Mouse (Mus musculus): ENCODE measurements around the gene Tmem30a.

Gene Tmem30a

DNA sequence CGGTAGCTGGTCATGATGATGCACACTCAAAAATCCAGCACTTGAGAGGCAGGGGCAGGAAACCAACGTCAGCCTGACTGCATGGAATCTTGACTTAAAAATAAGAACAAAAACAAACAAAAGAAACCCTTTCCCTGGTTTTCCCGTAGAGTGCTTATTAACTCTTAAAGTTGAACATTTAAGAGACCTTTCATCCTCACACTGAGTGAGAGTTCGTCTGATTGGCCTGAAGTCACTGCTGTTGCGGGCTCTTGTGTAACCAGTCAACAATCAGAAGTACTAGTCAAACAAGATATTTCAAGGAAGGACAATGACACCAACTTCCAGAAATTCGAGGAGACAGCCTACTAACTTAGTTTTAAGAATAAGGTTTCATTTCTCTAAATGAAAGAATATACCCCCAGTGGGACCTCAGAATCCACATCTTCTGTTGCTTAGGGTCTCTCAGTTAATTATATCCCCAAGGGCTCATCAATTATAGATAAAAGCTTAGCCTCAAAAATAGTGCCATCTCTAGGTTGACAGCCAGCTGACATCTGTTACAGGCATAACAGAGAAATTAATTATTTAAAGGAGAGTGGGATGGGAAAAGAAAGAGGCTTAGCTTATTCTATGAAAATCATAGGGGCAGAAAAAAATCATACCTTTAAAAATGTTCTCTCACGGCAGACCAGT, 3.3 kb upstream of the Tmem30a start:
- in situ Hi-C loops (cut with MboI): no loop called here

DNA sequence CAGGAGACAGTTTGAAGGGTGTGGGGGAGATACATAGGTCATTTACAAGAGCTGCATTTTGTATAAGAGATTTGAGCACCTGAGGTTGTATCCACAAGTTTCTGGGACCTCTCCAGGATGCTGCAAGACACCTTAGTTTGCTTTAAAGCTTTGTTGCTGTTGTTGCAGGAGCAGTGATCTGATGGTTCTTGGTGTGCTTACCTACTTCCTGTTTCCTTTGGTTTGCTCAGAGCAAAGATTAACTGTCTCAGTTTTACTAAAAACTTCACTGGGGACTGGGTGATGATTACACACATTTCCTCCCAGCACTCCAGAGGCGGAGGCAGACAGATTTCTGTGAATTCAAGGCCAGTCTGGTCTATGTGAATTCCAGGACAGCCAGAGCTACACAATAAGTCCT, 1.8 kb upstream of the Tmem30a start:
- in situ Hi-C loops (cut with MboI): no loop called here

DNA sequence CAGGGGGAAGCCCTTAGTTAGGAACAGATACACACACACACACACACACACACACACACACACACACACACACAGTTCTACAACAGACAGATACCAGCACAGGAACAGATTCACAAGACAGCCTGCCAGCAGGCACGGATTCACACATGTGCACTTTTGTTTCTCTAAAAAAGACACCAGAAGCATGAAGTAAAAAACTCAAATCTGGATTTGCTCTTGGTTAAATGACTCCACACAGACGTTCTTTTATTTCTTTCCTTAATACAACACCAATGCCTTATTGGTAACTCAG, 7.6 kb downstream of the Tmem30a start:
- in situ Hi-C loops (cut with MboI): no loop called here

DNA sequence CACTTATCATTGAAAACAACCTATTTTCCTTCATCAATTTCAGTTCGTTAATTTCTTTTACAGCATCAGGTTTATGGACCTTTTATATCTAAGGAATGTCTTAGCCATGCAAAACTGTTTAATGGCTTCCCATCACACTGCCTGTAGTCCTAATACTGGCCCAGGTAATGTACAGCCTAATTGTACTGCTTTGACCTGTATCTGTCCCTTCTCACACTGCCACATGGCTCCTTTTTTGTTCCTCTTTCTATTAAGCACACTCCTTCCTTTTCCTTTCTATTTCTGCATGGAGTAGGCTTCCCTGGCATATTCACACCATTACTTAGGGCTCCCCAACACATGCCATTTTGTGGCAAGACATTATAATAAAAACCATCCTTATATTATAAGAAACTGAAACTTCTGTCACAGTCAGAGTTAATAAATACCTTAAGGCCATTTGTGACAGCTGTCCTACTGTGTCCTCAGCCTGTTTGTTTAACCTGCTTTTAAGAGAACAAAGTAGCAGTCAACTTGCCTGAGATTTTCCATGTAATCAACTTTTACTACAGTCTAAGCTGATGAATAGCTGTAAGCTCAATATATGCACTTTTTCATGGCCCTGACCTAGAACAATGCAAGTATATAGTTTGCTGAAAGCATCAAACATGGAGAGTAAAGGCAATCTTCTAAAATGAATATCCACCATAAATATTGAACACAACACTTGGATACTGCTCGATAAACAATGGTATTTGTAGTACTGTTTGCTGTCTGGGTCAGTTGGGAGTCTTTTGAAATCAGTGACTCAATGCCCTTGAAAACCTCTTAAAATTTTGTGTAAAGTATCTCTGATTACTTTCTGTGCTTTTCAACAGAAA, 8.1 kb downstream of the Tmem30a start:
- in situ Hi-C loops (cut with MboI): no loop called here

DNA sequence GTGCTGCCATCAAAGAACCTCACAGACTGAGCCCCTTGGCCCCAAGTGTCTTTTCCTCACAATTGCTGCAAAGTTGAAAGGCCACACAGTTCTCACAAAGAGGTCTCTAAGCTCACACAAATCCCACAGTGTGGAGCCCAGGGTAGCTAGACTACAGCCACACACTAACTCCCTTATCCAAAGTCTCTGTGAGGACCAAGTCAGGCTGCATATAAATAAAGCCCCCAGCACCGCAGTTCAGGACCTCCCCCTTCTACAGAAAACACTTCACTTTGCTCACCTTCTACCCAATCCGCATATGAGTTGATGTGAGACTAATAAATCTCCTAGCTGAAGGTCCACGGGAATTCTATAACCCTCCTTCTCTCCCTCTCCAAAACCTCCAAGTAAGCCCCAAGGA, 8.9 kb downstream of the Tmem30a start:
- in situ Hi-C loops (cut with MboI): no loop called here

DNA sequence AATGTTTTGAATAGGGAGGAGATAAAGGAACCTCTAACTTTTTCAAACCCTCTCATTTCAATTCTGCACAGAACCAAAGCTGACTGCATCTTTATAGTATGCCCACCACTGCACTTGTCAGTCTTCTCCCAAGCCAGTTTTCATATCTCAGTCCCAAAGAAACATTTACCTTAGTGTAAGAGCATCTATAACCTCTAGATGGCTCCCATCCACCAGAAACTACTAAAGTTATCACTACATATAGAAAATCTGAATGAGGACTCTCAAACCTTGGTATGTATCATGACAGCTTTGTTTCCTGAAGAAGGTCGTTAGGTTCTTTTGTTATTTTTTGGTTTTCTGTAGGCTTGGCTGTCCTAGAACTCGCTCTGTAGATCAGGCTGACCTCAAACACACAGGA, 14.0 kb downstream of the Tmem30a start:
- in situ Hi-C loops (cut with MboI): no loop called here

DNA sequence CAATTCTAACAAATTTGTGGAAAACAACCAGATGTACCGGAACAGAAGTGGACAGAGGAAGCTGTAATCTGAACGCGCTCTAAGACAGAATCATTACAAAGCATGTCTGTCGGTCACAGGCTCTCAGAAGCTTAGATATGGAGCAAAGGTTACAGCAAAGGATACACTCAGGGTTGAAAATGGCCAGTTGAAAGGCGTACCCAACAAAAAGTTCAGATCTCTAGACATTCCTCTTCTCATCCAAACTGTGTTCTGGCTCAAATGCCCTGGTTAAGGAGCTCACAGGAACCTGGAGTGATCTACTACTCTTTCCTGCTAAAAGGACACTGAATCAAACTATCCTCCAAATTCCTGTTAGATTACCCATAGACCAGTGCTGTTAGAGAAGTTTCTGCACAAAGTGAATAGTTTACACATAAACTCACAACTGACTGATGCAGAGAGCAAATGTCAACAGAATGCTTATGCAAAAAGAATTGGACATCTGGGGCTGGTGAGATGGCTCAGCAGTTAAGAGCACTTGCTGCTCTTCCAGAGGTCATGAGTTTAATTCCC, 26.2 kb downstream of the Tmem30a start:
- in situ Hi-C loops (cut with MboI): no loop called here

DNA sequence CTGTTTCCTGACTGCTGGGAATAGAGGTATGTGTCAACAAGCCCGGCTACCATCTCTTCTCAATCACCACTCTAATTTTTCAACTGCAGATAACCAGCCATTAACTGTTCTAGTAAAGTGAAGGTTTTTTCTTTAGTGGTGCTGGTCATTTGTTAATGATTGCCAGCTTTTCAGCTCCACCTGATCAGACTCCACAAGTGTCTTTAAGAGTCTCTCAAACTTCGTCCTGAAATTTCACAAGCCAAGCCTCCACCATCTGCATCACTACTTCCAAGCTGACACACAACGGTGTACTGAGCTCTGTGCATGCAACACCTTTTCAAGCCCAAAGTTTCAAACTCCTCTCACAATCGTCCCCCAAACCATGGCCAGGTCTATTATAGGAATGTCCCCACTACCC, 28.0 kb downstream of the Tmem30a start:
- in situ Hi-C loops (cut with MboI): no loop called here

DNA sequence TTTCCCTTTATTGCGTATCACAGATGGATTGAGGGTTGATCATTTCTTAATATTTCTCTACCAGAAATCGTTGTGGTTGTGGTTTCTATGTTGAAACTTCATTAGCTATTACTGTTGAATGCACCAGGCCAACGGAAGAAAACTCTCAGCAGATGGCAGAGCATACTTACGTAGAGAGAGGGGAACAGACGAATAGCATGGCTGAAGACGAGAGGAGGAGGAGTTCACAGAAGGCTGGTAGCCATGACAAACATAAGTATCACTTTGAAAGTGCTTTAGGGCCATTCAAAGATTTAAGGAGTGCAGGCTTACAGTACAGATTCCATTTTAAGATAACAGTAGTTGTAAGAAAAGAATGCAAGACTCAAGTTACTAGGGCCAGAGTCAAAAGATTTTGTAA, 30.8 kb downstream of the Tmem30a start:
- in situ Hi-C loops (cut with MboI): no loop called here

DNA sequence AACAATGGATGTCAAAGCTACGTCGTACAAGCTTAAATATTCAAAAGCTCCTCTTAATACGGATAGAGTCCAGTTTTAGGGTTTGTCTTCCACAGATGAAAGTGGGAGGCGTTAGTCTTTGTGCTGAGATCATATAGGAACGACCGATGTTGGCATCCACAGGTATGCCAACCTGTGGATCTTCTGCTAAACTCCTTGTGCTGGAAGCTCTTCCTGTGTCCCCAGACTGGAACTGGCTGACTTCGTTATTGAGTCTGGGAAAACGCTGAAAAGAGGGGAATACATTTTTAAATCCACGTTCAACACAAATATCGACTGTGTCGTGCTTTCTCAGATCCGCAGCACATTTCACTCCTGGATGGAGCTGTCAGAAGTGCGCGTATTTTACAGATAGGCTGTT, 33.2 kb downstream of the Tmem30a start:
- in situ Hi-C loops (cut with MboI): no loop called here

DNA sequence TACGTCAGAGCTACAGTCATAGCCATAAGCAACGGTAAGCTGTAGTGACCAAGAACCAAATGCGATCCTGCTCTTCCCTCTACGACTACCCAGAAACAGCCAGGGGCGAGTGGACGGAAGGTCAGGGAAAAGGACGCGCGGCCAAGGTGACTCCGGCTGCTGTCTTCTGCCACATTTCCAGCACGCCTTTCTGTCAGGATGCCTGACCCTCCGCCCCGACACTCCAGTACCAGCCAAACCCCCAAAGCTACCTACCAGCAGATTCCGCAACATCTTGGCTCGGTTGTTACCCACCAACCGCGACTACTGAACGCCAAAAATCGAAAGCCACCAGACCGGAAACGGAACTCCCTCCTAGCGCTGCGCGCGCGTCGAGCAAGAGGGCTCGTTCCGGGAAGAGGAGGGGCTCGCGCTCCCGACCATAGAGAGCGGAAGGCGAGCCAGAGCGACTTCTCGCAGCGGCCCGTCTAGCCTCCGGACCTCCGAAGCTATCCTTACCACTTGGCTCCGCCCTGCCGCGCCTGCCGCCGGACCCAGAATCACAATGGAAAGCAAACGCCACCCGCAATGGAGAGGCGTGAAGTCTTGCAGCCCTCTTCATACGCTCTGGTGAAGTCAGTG, 33.8 kb downstream of the Tmem30a start, which contains the start of gene Cox7a2:
Cox7a2 (minus strand) TSS at position 494 of the 621 bp plus-strand sequence.
- in situ Hi-C loops (cut with MboI): no loop called here

DNA sequence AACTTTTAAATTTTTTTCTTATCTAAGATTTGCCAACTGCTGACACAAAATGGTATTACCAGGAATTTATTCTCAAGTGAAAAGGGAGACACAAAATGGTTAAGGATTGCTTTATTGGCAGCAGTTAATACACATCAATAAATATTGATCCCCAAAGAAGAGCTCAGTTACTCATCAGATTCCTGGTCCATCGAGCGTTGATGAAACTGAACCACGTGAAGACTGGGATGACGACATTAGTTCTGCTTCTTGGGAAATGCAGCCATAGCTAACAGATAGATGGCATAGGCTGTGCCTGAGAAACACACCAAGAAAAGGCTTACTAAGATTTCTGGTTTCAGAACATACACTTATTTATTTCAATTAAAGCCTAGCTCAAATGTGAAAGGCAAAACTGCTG, 38.0 kb downstream of the Tmem30a start:
- in situ Hi-C loops (cut with MboI): no loop called here

DNA sequence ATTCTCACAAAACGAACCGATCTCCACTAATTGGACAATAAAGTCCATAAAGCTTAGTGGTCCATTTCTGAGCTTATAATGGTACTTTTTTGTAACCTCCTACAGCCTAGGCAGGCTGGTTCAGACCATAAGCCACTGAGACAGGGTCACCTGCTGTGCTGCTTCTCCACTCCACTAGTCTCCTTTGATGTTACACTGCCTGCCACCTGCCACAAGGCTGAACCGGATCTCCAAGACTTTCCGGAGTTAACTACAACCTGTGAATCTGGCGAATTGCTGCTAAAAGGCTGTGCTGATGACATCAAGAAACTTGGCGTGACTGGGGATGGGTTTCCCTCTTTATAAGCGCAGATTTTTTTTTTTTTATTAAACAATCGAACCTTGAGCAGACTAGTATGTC, 41.5 kb downstream of the Tmem30a start:
- in situ Hi-C loops (cut with MboI): no loop called here

DNA sequence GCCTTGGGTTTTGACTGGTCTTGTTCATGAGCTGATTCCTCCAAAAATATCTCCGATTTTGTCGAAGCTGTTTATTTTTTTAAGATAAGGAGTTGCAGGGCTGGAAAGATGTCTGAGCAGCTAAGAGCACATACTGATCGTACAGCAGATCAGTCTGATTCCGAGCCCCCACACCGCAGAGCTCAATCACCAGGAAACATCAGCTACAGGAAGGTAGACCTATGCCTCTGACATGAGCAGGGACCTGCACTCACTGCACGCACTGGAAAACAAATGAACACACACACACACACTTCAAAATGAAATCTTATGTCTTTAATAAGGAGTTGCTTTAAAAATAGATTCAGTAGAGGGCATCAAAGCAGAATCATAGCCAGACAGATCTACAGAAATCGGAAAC, 42.6 kb downstream of the Tmem30a start:
- in situ Hi-C loops (cut with MboI): no loop called here

DNA sequence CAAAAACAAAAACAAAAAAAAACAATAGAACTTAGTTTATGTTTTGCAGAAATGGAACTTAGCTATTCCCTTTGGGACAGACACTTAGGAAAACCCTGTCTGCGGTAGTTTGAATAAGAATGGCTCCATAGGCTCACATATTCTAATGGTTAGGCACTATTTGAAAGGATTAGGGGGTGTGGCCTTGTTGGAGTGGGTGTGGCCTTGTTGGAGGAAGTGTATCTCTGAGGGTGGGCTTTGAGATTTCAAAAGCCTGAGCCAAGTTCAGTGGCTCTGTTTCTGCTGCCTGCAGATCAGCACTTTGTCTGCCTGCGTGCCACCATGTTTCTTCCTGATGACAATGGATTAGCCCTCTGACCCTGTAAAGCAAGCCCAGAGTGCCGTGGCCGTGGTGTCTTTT, 48.3 kb downstream of the Tmem30a start:
- in situ Hi-C loops (cut with MboI): no loop called here

DNA sequence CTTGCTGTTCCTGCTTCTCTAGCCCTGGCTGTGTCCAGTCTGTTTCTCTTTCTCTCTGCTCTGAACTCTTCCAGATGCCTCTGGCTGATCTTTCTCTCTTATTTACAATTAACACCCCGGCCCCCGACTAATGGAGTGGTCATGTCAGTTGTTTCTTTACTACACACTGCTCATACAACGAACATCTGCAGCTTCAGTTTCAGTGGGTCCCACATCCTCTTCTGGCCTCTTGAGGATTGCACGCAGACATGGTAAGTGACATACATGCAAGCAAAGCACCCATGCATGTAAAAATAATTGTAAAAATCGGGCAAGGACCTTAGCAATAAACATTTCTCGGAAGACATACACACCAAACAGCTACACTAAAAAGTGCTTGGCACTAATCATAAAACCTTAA, 57.7 kb downstream of the Tmem30a start:
- in situ Hi-C loops (cut with MboI): no loop called here

DNA sequence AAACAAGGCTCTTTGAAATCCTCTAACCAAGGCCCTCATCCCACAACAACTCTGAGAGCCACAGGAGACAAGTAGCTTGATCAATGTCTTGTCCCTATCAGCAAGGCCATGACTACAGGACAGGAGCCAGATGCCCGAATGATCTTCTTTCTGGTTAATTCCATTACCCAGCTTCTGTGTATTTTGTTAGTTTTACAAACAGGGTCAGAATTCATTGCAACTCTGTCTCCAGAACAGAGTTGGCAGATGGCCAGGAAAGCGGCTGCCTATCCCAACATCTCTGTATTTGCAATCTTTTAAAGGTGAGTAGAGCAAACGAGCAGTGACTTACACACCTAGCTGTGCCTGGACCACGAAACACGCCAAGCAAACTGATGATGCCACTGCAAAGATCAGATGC, 63.0 kb downstream of the Tmem30a start:
- in situ Hi-C loops (cut with MboI): no loop called here

DNA sequence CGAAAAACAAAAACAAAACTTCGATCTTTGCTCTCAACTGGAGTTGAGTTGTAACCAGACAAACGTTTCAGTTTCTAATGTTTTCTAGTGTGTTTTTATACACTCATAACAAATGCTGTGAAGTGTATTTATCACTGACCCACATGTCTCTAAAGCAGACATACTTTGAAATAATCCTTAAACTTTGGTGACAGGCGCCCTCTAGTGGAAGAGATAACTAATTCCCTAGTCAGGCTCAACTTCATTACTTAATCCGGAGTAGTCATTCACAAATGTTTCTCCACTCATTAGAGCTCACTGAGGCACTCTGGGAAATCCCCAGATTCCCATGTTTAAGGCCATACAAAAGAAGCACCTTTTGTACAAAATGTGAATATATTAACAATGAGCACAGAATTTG, 70.2 kb downstream of the Tmem30a start:
- in situ Hi-C loops (cut with MboI): no loop called here

DNA sequence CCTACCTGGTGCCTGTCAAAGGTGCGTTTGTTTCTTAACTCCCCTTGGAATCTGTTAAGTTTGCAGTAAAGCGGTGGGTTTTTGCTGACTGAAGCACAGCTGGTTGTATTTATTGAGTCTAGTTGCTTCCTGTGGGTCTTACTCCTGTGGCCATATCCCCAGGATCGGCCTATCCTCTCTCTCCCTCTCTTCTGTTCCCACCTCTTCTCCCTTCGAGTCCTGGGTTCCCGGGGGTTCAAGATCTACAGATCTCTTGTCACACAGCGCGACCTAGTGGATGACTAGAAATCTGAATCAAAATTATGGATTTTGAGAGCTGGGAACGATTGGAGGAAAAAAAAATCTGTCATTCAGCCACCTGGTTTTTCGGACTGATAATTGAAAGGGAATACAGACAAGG, 72.3 kb downstream of the Tmem30a start:
- in situ Hi-C loops (cut with MboI): no loop called here

DNA sequence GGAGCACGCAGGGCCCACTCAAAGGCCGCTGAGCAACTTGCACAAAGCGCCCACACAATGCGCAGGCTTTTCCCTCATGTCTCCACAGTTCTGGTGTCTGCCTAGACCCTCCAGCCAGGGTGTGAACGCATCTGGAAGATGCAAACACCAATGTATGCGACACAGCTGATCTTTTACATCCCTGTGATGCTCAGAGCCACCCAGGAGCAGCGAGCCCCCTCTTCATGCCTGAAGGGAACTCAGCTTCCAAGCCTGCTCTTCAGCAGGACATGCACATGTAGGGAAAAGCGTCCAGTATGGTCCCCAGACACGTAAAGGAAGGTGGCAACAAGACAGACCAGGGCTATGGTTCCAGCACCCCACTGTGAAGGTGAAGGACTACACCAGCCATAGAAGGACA, 73.2 kb downstream of the Tmem30a start:
- in situ Hi-C loops (cut with MboI): no loop called here

DNA sequence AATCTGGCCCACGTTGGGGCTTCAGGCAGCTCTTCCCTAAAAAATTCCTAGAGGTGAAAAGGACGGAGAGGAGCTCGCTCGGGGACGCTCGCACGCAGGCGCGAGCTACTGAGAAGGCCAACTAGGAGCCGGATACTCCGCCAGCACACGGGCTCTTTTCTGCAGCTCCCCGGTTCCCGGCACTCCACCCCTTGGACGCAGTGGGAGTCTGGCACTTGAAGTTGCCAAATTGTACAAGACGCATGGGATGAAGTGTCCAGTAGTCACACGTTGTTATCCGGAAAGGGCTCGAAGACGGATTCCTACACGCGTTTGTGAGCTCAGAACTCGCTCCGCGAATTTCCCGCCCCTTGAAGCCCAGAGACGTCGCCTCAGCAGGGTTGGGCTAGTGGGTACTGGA, 73.9 kb downstream of the Tmem30a start:
- in situ Hi-C loops (cut with MboI): no loop called here
